Mouse (Mus musculus) bone marrow macrophage, adult 2 months (primary cell): Measurements from ENCODE around the gene Dnm3. TPM values are rescaled to one million over a fixed set of nuclear protein-coding genes. Genes with fewer than 3 reads are reported as not detected.

Experiments
- H3K27ac ChIP-seq: 2 replicates; pipeline ENCODE4 v1.5.1; 2012; ENCODE audit warnings: low read depth, low read length; ENCODE audit not compliant: insufficient read depth
- H3K4me1 ChIP-seq: 2 replicates; pipeline ENCODE4 v1.6.1; 2012; ENCODE audit warnings: low read length; ENCODE audit not compliant: control insufficient read depth, insufficient read depth
- H3K4me3 ChIP-seq: 2 replicates; pipeline ENCODE4 v1.5.1; 2012; ENCODE audit warnings: mild to moderate bottlenecking, low read length, moderate library complexity; ENCODE audit not compliant: insufficient read depth
- CTCF ChIP-seq: IDR thresholded peaks from 2 replicates; pipeline ENCODE4 v1.5.1; 2012; ENCODE audit warnings: low read depth, mild to moderate bottlenecking, low read length, moderate library complexity
- POLR2A ChIP-seq: IDR thresholded peaks from 2 replicates; pipeline ENCODE4 v1.6.1; 2012; ENCODE audit warnings: mild to moderate bottlenecking, low read depth, low read length, borderline replicate concordance
- polyA plus RNA-seq: library from polyadenylated mRNA; stranded (reverse); fragments of >200 nt; gene quantifications from 2 replicates; pipeline ENCODE4 v1.2.4, GENCODE M21; 2012; ENCODE audit not compliant: missing spikeins, insufficient read depth, insufficient read length

Dnm3 gene
- polyA plus RNA-seq = 0.29 and 1.4 TPM in 2 replicates

DNA sequence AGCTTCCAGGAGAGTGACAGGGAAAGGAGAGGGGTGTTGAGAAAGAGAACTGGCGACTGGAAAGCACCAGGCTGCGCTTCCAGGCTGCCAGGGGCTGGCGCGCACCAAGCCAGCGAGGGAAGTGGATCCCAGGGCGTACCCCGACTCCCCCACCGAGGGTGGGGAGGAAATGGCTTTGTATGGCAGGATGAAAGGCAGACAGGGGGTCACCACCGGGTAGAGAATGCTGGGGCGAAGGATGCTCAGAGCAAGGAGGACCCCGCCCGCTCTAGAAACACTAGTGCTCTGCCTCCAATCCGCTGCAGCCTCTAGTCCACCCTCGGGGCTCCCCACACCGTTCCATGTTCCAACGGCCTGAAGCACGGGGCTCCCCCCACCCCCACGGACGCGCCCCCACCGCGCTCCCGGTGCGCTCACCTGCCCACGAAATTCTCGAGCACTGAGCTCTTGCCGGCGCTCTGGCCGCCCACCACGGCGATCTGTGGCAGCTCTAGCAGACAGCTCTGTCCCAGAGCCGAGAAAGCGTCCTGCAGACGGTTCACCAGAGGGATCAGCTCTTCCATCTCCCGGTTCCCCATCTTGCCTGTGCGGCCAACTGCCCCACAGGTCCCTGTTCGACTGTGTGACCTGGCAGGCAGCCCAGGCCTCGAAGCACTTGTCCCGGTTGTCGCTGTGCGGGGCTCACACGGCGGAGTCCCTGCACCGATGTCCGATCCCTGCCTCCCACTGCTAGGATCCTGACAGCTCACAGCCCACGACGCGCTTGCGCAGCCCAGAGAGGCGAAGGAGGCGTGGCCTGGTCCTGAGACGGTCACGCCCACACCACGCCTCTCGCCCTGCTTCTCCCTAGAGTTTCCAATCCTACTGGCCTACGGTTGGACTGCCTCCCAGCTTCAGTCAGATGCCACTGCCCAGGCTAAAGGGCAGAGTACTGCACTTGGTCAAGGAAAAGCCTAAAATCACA lies at the start of gene Dnm3:
TSS of gene Dnm3 (minus strand) at position 789 of the 964 bp plus-strand sequence.
- H3K4me3 ChIP-seq = peak within 1 kb of the TSS; percentile 55
- no peaks in the 10 kb centered on the region for H3K4me1 ChIP-seq
- no peak within 1 kb of the TSS for H3K27ac ChIP-seq
- no peak for TF ChIP-seq POLR2A
- TF ChIP-seq CTCF = no peak

DNA sequence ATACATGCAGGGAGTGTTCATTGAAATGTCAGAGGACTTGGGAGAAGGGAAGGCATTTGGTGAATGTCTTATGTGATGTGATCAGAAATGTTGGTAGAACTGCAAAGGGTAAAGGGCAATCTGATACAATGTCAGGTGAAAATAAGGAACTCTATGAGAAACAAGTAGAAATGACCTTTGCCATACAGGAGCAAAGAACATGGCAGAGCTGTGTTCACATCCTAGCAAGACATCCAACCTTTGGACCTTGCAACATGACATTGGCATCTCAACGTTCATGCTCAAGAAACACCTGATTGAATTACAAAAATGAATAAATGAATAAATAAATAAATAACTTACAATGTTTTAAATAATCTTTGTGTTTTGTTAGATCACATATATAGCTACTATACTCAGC lies 37.3 kb upstream of the Dnm3 start:
- Histone ChIP-seq H3K4me1 (peaks cover 6% of the 10 kb centered on the region), H3K27ac (no peak overlapping the region), H3K4me3 (no peak overlapping the region)
- no peak for TF ChIP-seq POLR2A
- no peak for TF ChIP-seq CTCF

DNA sequence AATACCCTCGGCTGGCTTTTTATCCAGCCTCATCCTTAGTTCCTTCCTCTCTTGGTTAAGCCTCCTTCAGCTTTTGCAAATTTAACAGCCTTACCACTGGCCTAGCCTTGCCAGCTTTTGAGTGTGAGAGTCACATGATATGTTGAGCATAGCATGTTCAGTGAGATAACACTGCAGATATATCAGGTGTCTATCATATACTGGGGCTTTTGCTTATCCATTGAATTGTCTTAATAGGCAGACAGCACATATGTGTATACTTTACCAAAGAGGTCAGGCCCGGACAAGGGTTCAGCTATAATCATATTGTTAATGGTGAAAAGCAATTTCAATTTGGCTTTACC lies 32.2 kb upstream of the Dnm3 start:
- Histone ChIP-seq H3K27ac (peak overlapping the region; percentile 44), H3K4me3 (peak overlapping the region; percentile 19; the same call in 1 of the 2 replicates), H3K4me1 (peaks cover 15% of the 10 kb centered on the region)
- TF ChIP-seq POLR2A = no peak
- no peak for TF ChIP-seq CTCF

DNA sequence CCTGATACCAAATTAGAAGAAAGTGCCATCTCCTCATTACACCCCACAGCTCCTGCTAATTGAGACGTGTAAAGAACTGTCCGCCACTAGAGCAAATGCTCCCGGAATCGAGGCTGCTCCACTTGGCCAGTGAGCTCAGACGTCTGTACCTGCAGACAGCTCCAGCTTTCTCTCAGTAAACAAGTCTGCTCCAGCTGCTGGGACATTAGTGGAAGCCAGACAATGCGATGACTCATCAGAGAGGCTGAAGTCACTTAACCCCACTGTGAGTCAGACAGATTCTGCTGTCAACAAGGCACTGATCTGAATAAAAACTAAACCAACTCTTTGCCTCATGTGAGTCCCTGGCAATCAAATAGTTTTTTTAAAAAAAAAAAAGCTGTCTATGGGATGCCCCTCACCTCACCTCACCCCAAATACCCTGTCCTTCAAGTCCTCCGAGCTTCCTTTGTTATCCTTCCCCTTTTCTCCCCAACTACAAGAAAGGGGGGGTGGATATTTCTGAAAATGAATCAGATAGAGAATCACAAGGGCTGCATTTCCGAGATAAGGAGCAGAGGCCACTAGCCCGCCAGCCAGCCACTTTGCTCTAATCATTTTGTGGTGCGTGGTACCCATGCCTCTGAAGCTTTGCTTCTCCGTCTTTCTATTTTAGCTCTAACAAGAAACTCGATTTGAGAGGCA lies 31.6 kb upstream of the Dnm3 start:
- H3K27ac ChIP-seq = peak overlapping the region; percentile 44
- TF ChIP-seq CTCF (no peak), POLR2A (no peak)
- peaks cover 15% of the 10 kb centered on the region for H3K4me1 ChIP-seq
- peak overlapping the region; percentile 19; the same call in 1 of the 2 replicates for H3K4me3 ChIP-seq

DNA sequence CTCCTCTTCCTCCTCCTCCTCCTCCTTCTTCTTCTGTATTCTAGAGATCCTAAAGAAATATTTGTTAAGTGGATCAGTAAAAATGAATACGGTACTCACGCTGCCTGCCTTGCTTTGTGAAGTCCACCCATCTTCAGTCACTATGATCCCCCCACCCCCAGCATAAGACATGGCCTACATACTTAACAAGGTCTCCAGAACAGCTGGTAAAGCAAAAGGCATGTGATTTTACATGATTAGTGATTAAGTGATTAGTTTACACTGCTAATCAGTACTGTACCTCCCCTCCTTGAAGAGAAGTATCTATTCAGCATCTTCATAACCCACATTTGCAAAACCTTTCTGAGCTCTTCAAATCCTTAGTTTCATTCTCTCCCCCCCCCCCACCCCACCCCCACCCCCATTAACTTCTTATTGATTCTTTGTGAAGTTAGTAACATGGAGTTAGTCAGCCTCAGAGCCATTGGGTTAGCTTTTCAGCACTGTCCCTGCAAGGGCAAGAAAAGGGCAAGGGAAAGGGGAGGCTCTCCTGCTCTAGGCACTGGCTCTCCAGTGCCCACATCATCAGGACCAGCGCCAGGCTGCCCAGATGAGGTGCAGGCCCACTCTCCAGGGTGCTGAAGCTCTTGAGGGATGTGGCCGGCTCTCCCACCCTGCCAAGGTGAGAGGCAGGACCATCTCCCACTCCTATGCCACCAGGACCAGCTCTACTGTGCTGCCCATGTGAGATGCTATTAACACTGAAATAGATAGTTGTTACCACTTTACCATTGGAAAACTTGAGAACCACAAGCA lies 30.6 kb upstream of the Dnm3 start:
- peaks cover 15% of the 10 kb centered on the region for H3K4me1 ChIP-seq
- TF ChIP-seq POLR2A = no peak
- TF ChIP-seq CTCF = no peak
- H3K4me3 ChIP-seq = no peak overlapping the region
- H3K27ac ChIP-seq = no peak overlapping the region

DNA sequence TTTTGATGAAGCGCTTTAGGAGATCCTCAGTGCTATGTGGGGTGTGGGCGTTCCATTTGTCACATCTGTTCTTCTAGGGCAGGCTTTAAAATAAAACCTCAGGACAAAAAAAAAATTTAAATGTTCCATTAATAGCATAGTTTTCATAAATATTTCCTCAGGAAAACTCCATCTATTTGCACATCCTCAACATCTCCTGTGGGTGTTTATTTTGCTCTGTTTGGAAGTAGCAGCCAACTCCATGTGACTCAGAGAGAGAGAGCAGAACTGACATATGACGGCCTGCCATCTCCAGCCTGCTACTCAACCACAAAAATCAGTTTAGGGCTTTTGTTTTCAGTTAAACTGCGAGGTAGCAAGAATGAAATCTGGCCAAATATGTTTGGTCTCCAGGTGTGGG lies 28.7 kb upstream of the Dnm3 start:
- TF ChIP-seq POLR2A (no peak), CTCF (no peak)
- Histone ChIP-seq H3K27ac (no peak overlapping the region), H3K4me3 (no peak overlapping the region), H3K4me1 (peaks cover 15% of the 10 kb centered on the region)

DNA sequence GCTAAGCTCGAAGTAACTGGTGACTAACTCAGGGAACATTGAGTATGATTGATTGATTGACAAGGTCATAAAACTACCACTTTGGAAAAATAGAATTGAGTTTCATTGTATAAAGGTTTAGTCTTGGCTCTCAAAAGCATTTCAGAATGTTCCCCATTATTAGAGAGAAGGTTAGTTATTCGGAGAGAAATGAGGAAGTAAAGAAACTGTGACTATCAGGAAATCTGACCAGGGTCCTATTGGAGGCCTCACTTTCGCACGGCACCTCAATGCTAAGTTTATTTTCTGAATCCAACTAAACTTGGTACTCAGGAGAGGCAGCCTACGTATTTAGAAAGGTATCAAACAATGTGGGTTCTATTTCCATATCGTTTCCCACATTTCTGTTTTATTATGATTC lies 27.8 kb upstream of the Dnm3 start:
- Histone ChIP-seq H3K27ac (no peak overlapping the region), H3K4me3 (no peak overlapping the region), H3K4me1 (peaks cover 13% of the 10 kb centered on the region)
- TF ChIP-seq POLR2A = no peak
- TF ChIP-seq CTCF = no peak

DNA sequence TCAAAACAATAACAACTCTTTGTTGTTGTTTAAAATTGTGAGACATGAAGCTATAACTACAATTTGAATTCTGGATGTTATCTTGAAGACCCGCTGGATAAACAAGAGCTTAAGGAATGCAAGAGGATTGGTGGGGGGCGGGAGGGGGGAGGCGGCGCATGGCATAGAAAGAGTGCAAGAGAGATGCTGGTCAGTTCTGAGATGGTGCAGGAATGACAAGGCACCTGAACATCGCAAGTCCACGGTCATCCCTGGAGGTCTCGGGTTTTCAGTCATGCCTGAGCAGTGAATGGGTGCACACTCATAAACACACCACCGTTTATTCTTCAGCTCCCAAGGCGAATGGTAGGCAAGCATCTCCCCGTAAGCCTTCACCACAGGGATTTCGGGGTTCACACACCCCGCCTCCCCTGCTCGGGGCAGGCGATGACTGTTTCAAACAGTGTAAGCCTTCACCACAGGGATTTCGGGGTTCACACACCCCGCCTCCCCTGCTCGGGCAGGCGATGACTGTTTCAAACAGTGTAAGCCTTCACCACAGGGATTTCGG lies 1.2 kb downstream of the Dnm3 start:
- no peak overlapping the region for H3K27ac ChIP-seq
- no peak for TF ChIP-seq CTCF
- no peak for TF ChIP-seq POLR2A
- no peaks in the 10 kb centered on the region for H3K4me1 ChIP-seq
- H3K4me3 ChIP-seq = no peak overlapping the region

DNA sequence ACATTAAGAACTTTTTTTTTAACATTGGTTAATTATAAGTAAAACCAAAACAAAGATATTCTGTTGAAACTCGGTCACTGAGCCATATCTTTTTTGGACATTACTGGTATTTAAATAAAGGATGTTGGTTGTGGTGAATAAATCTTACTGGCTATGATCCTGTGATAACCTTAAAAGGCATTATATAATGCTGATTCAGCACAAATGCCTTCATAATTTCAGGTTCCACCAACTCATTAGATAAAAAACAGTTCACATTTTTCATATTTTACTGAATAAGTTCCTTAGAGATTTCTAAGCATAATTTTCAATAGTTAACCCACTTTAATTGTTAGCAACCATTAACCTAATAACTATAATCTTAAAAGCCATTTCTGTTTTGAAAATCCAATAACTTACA lies 4.9 kb downstream of the Dnm3 start:
- no peaks in the 10 kb centered on the region for H3K4me1 ChIP-seq
- H3K4me3 ChIP-seq = no peak overlapping the region
- no peak for TF ChIP-seq POLR2A
- no peak overlapping the region for H3K27ac ChIP-seq
